Mouse (Mus musculus) spleen, adult 2 months (tissue): ENCODE data around the gene Enho.

ENCODE experiments used
- CTCF ChIP-seq: fragments of 200-500 bp; IDR thresholded peaks from 2 replicates; pipeline ENCODE4 v1.5.1; 2011; ENCODE audit warnings: mild to moderate bottlenecking, inconsistent platforms; ENCODE audit not compliant: insufficient read depth, insufficient read length, insufficient replicate concordance; ENCODE audit errors: extremely low read depth
- POLR2A ChIP-seq: fragments of 200-500 bp; IDR thresholded peaks from 2 replicates; pipeline ENCODE4 v1.6.1; 2011; ENCODE audit warnings: low read depth, low read length, inconsistent platforms

DNA sequence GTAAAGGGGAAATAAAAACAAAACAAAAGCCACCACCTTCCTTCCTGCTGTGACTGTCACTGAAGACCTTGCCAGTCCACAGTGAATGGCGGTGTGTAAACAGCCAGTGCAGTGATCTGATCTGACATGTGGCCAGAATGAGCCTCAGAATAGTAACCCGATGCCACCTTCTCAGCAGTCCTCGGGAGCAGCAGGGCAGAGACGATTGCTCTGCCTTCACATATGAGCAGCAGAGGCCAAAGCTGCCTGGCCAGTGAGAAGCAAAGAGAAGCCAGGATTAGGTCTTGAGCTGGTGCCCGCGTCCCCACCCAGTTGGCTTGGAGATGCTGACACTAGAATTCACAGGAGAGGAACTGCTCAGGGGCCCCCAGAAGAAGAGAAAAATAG, 29.5 kb downstream of the Enho start:
- TF ChIP-seq POLR2A (no peak), CTCF (no peak)
